Mouse (Mus musculus): ENCODE data around the gene Vmn1r13.
"Not testable (repeated sequence)": the region's sequence is repeated elsewhere in the genome, so short reads cannot be mapped to it uniquely, and the experiment has no call there.

The Vmn1r13 gene

GRCm38 (mm10) chr6:57202990-57203389, at the start of gene Vmn1r13:
Vmn1r13 (plus strand) TSS chr6:57203290.
- DNase-seq (ENCODE audit: extremely low spot score, low read depth, low spot score) = not testable (repeated sequence)

- DNase-seq (ENCODE audit: extremely low spot score, low read depth, low spot score) = no peak
Measured at GRCm38 (mm10) chr6:57156619-57157018, 46.5 kb upstream of the Vmn1r13 start, which contains the start of gene Vmn1r12. Vmn1r12 (plus strand) TSS chr6:57156919.

- not testable (repeated sequence) for DNase-seq (ENCODE audit: extremely low spot score, low read depth, low spot score)
Measured at GRCm38 (mm10) chr6:57190016-57190415, 13.1 kb upstream of the Vmn1r13 start.

- DNase-seq (ENCODE audit: extremely low spot score, low read depth, low spot score) = no peak
Measured at GRCm38 (mm10) chr6:57231386-57231785, 28.3 kb downstream of the Vmn1r13 start, which contains the start of gene Vmn1r14. Vmn1r14 (plus strand) TSS chr6:57231686.

- no peak for DNase-seq (ENCODE audit: extremely low spot score, low read depth, low spot score)
Measured at GRCm38 (mm10) chr6:57257652-57258051, 54.6 kb downstream of the Vmn1r13 start, which contains the start of gene Vmn1r15. Vmn1r15 (plus strand) TSS chr6:57257952.

- no peak for DNase-seq (ENCODE audit: extremely low spot score, low read depth, low spot score)
Measured at GRCm38 (mm10) chr6:57260990-57261389, 57.9 kb downstream of the Vmn1r13 start.
